In genomic region chr6:6547997-6548396, GRCm38 (mm10) we compare ENCODE assay signal across 11 mouse cellular contexts. TPM values are rescaled to one million over a fixed set of nuclear protein-coding genes. Genes with fewer than 3 reads are reported as not detected.
A peak's percentile ranks its signal among the peaks of the same experiment; 100 is the strongest.
DNase-seq lines count a peak whose midpoint lies in the region; TF ChIP-seq lines count a peak whose summit lies in the region.
"Had no signal": no experiment of that assay in that cellular context is flagged by ENCODE, and none has a peak within 500 bp of the region (broad histone marks: within the 10 kb centered on the region; RNA-seq: fewer than 3 reads in every experiment).

No protein-coding gene starts in this region.

- no peaks in the 10 kb centered on the region for H3K9me3 ChIP-seq in MEL (replicated peaks; ENCODE audit: insufficient read depth, low read length)
- H3K9me3 ChIP-seq: forebrain, embryonic 10.5 days; limb, embryonic 15.5 days; neural tube, embryonic 13.5 days had no signal

- intact Hi-C loops in heart, postnatal 14 days (cut with DNase I), result no loop called here
- intact Hi-C loops in heart, postnatal 25 days (cut with DNase I), result no loop called here

- 42% methylated on average over 5 of the region's 5 CpGs for WGBS in cerebellum, adult 2 months

- DNase-seq in heart, postnatal 14 days, result peak; percentile 11 to 25
- no peak for DNase-seq in heart, postnatal 25 days (ENCODE audit: low spot score)
- peak; percentile 20 for DNase-seq in MEL (ENCODE audit: low read depth, low spot score)
- DNase-seq in adrenal gland, postnatal 14 days, result peak; percentile 28
- DNase-seq in lung, postnatal 14 days, result peak; percentile 34
- DNase-seq in cerebellum, adult 2 months, result no peak
- no peak for DNase-seq in layer of hippocampus, adult 2 months (ENCODE audit: low spot score in 2 of 2)
- DNase-seq: gastrocnemius, adult 2 months had no signal

- TF ChIP-seq POLR2A in MEL (IDR thresholded peaks at IDR 0.05; ENCODE audit: control insufficient read depth in 1 of 2, insufficient read depth in 1 of 2, low read depth in 1 of 2, low read length in 2 of 2, poor library complexity in 1 of 2), result no peak
- TF ChIP-seq POLR2A in cerebellum, adult 2 months (IDR thresholded peaks at IDR 0.05; ENCODE audit: borderline replicate concordance, insufficient read depth, low read length), result no peak

- H3K27me3 ChIP-seq in MEL (ENCODE audit: control insufficient read depth in 1 of 2, insufficient read depth in 2 of 2, low read length in 2 of 2), result no peaks in the 10 kb centered on the region
- no peaks in the 10 kb centered on the region for H3K27me3 ChIP-seq in cerebellum, adult 2 months (ENCODE audit: control insufficient read depth, insufficient read depth, low read length)
- H3K27me3 ChIP-seq: limb, embryonic 15.5 days had no signal

- no peak overlapping the region for H3K9ac ChIP-seq in MEL (ENCODE audit: control insufficient read depth, low read depth, low read length, poor library complexity, severe bottlenecking)
- H3K9ac ChIP-seq: limb, embryonic 15.5 days; neural tube, embryonic 13.5 days had no signal

- no peak for TF ChIP-seq EP300 in MEL (IDR thresholded peaks at IDR 0.05; ENCODE audit: low read depth in 1 of 2, low read length in 2 of 2)

- H3K4me3 ChIP-seq in MEL (ENCODE audit: control insufficient read depth in 1 of 2, insufficient read depth in 1 of 2, low read depth in 2 of 2, low read length in 2 of 2), result no peak overlapping the region
- H3K4me3 ChIP-seq in cerebellum, adult 2 months (replicated peaks; ENCODE audit: insufficient read depth, low read depth, low read length), result no peak overlapping the region
- H3K4me3 ChIP-seq in layer of hippocampus, adult 2 months, result no peak overlapping the region
- H3K4me3 ChIP-seq: forebrain, embryonic 10.5 days; gastrocnemius, adult 2 months; limb, embryonic 15.5 days; neural tube, embryonic 13.5 days had no signal

- TF ChIP-seq CTCF in MEL (IDR thresholded peaks at IDR 0.05 in 2 of 3, conservative IDR thresholded peaks at IDR 0.05 in 1 of 3; ENCODE audit: control insufficient read depth in 1 of 3, insufficient read depth in 1 of 3, low read depth in 2 of 3, low read length in 3 of 3, poor library complexity in 1 of 3, severe bottlenecking in 1 of 3), result no peak
- TF ChIP-seq CTCF in cerebellum, adult 2 months (IDR thresholded peaks at IDR 0.05; ENCODE audit: borderline replicate concordance, insufficient read depth, low read depth, low read length), result no peak
- no peak for TF ChIP-seq CTCF in layer of hippocampus, adult 2 months (conservative IDR thresholded peaks at IDR 0.05)

- H3K27ac ChIP-seq in MEL (ENCODE audit: control insufficient read depth, low read depth, low read length), result no peak overlapping the region
- H3K27ac ChIP-seq in cerebellum, adult 2 months (ENCODE audit: insufficient read depth, low read length), result no peak overlapping the region
- no peak overlapping the region for H3K27ac ChIP-seq in layer of hippocampus, adult 2 months
- H3K27ac ChIP-seq: forebrain, embryonic 10.5 days; gastrocnemius, adult 2 months; limb, embryonic 15.5 days; neural tube, embryonic 13.5 days had no signal

- no peaks in the 10 kb centered on the region for H3K79me2 ChIP-seq in MEL (ENCODE audit: control insufficient read depth, insufficient read depth, low read length, poor library complexity)

- no peak for TF ChIP-seq RAD21 in MEL (IDR thresholded peaks at IDR 0.05; ENCODE audit: low read depth, low read length)

- H3K4me1 ChIP-seq in MEL (ENCODE audit: control insufficient read depth in 1 of 2, insufficient read depth in 2 of 2, low read length in 2 of 2), result no peaks in the 10 kb centered on the region
- no peaks in the 10 kb centered on the region for H3K4me1 ChIP-seq in cerebellum, adult 2 months (ENCODE audit: control insufficient read depth, insufficient read depth, low read length)
- H3K4me1 ChIP-seq: forebrain, embryonic 10.5 days; neural tube, embryonic 13.5 days had no signal

- no peaks in the 10 kb centered on the region for H3K36me3 ChIP-seq in MEL (ENCODE audit: control insufficient read depth in 1 of 2, insufficient read depth in 2 of 2, low read length in 2 of 2)
- H3K36me3 ChIP-seq: forebrain, embryonic 10.5 days; limb, embryonic 15.5 days; neural tube, embryonic 13.5 days had no signal

TF ChIP-seq in MEL, 35 proteins besides CTCF, POLR2A, EP300 and RAD21:
- TF ChIP-seq NRF1 (IDR thresholded peaks at IDR 0.05; ENCODE audit: insufficient read depth, low read depth, low read length, poor library complexity, severe bottlenecking), result no peak

RNA-seq across cellular contexts. Expression of gene Sem1, which starts 30.5 kb away (rescaled TPM):
- 10 to 100 TPM; 92.0 to 96.7 TPM for total RNA-seq in heart, postnatal 14 days (2021)
- 100 to 1,000 TPM in 1 of 2 experiments, 10 to 100 TPM in 1; 96.2 to 105 TPM for total RNA-seq in heart, postnatal 25 days (2021)
- total RNA-seq in MEL (2012; rRNA removed), result 170 and 176 TPM in 2 replicates
- 100 to 1,000 TPM in 1 of 2 experiments, not detected in 1; 126 TPM for polyA plus RNA-seq in MEL (2012; ENCODE audit: insufficient read depth in 1 of 2, insufficient read length in 2 of 2, low read depth in 1 of 2, low replicate concordance in 2 of 2, missing spikeins in 1 of 2)
- total RNA-seq in adrenal gland, postnatal 14 days (2021), result 78.7 TPM in 2 replicates
- 62.3 and 62.7 TPM in 2 replicates for polyA plus RNA-seq in cerebellum, adult 2 months (2012; rRNA removed)
- total RNA-seq in layer of hippocampus, adult 2 months (2021), result 10 to 100 TPM; 44.7 to 48.4 TPM

Comparison
In these comparisons a context has a peak if more than half of its experiments do, and no peak if none do; other contexts are left out.
1. DNase-seq: peak in heart, postnatal 14 days (2 of 2), MEL (single experiment), adrenal gland, postnatal 14 days (single experiment) and lung, postnatal 14 days (single experiment); none in heart, postnatal 25 days (single experiment), cerebellum, adult 2 months (0 of 2) and layer of hippocampus, adult 2 months (0 of 2).